Mouse (Mus musculus) embryonic facial prominence, embryonic 12.5 days (tissue): ENCODE data around the gene Rapgef2. TPM values are rescaled to one million over a fixed set of nuclear protein-coding genes. Genes with fewer than 3 reads are reported as not detected.

Experiments
- ATAC-seq: fragments of 200-750 bp; cut with Nextera tagmentation; 2 replicates; pipeline ENCODE4 v1.8.0; 2017; ENCODE audit not compliant: insufficient number of reproducible peaks, insufficient read depth, low FRiP score, low TSS enrichment
- H3K27ac ChIP-seq: fragments of 300-500 bp; sonication (generic); 2 replicates; pipeline ENCODE4 v1.5.1; 2016; ENCODE audit warnings: mild to moderate bottlenecking
- H3K27me3 ChIP-seq: fragments of 300-500 bp; sonication (generic); 2 replicates; pipeline ENCODE4 v1.6.1; 2016; ENCODE audit warnings: mild to moderate bottlenecking, moderate library complexity
- H3K36me3 ChIP-seq: fragments of 300-500 bp; sonication (generic); 2 replicates; pipeline ENCODE4 v1.6.1; 2016; ENCODE audit warnings: mild to moderate bottlenecking
- H3K4me1 ChIP-seq: fragments of 300-500 bp; sonication (generic); 2 replicates; pipeline ENCODE4 v1.6.1; 2016
- H3K4me2 ChIP-seq: fragments of 300-500 bp; sonication (generic); replicated peaks from 2 replicates; pipeline ENCODE4 v1.6.1; 2016; ENCODE audit warnings: mild to moderate bottlenecking, moderate library complexity
- H3K4me3 ChIP-seq: fragments of 300-500 bp; sonication (generic); 2 replicates; pipeline ENCODE4 v1.5.1; 2016; ENCODE audit warnings: mild to moderate bottlenecking
- H3K9ac ChIP-seq: fragments of 300-500 bp; sonication (generic); 2 replicates; pipeline ENCODE4 v1.6.1; 2016; ENCODE audit warnings: mild to moderate bottlenecking, moderate library complexity
- H3K9me3 ChIP-seq: fragments of 300-500 bp; sonication (generic); 2 replicates; pipeline ENCODE4 v1.6.1; 2016; ENCODE audit warnings: mild to moderate bottlenecking, moderate library complexity
- WGBS: fragments of 180-500 bp; shearing (Covaris S2); methylation state at CpG from one replicate; pipeline ENCODE4 v1.1.7; 2016; 5-methylcytosine and 5-hydroxymethylcytosine counted together
- polyA plus RNA-seq: library from polyadenylated mRNA; unstranded; fragments of >200 nt; fragmentation: Nextera tagmentation; extraction: Ambion mirVana; gene quantifications from 2 replicates; pipeline ENCODE4 v1.2.1, GENCODE M21; 2016

The Rapgef2 gene
- polyA plus RNA-seq, 1 experiment from 2014 or later = 11.1 TPM

DNA sequence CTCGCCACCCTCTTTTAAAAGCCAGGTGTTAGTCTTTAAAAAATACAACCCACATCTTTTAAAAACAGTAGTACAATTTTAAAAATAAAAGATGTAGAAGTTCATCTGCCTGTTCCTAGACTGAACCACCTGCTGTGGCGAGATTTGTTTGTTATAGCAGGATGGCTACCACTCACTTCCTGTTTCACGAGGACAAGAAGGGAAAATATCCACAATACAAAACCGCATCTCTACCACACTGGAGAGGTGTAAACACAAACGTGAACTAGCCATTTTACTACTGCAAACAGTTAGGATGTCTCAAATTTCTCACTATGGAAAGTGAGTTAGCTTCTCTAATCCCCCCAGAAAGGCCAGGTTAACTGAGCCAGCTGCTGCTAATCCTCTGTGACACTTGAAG lies 76.1 kb downstream of the Rapgef2 start:
- no peak for ATAC-seq
- Histone ChIP-seq H3K4me1 (no peaks in the 10 kb centered on the region), H3K36me3 (peaks cover 6% of the 10 kb centered on the region; the same call in 1 of the 2 replicates), H3K27me3 (no peaks in the 10 kb centered on the region), H3K9ac (no peak overlapping the region), H3K9me3 (no peaks in the 10 kb centered on the region), H3K4me3 (no peak overlapping the region), H3K4me2 (no peak overlapping the region), H3K27ac (no peak overlapping the region)
- 74% methylated on average over 5 of the region's 5 CpGs for WGBS

DNA sequence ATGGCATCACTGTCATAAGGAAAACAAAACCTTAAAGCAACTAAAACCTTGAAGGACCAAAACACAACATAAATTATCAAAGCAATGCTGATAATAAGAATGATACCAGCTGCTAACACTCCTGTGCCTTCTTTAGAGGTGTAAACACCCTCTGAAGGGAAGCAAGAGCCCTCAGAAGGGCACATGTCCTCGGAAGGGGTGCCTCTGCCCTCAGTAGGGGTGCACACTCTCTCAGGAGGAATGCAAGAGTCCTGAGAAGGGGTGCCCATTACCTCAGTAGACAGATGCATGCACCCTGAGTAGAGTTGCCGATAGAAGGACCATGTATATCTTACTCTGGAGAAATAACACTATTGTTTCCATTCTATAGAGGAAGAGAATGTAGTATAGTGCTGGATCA lies 79.1 kb downstream of the Rapgef2 start:
- WGBS = 84% methylated on average over 2 of the region's 2 CpGs
- ATAC-seq = no peak
- no peak overlapping the region for H3K9ac ChIP-seq
- H3K36me3 ChIP-seq = peaks cover 6% of the 10 kb centered on the region; the same call in 1 of the 2 replicates
- H3K4me3 ChIP-seq = no peak overlapping the region
- no peaks in the 10 kb centered on the region for H3K9me3 ChIP-seq
- peaks cover 10% of the 10 kb centered on the region for H3K4me1 ChIP-seq
- H3K27ac ChIP-seq = no peak overlapping the region
- no peak overlapping the region for H3K4me2 ChIP-seq
- H3K27me3 ChIP-seq = no peaks in the 10 kb centered on the region

GRCm38 (mm10) chr3:79206524-79206923 lies 79.8 kb downstream of the Rapgef2 start:
- Histone ChIP-seq H3K36me3 (peaks cover 6% of the 10 kb centered on the region; the same call in 1 of the 2 replicates), H3K4me3 (no peak overlapping the region), H3K9ac (no peak overlapping the region), H3K9me3 (no peaks in the 10 kb centered on the region), H3K4me2 (no peak overlapping the region), H3K27me3 (no peaks in the 10 kb centered on the region), H3K27ac (no peak overlapping the region), H3K4me1 (peaks cover 10% of the 10 kb centered on the region)
- no peak for ATAC-seq
- 92% methylated on average over 7 of the region's 7 CpGs for WGBS

GRCm38 (mm10) chr3:79205981-79206380 lies 80.3 kb downstream of the Rapgef2 start:
- Histone ChIP-seq H3K9ac (no peak overlapping the region), H3K27ac (no peak overlapping the region), H3K4me3 (no peak overlapping the region), H3K36me3 (peaks cover 6% of the 10 kb centered on the region; the same call in 1 of the 2 replicates), H3K27me3 (no peaks in the 10 kb centered on the region), H3K4me1 (peaks cover 10% of the 10 kb centered on the region), H3K9me3 (no peaks in the 10 kb centered on the region), H3K4me2 (no peak overlapping the region)
- no peak for ATAC-seq
- WGBS = 66% methylated on average over 4 of the region's 4 CpGs

- H3K9ac ChIP-seq = no peak overlapping the region
- H3K27ac ChIP-seq = no peak overlapping the region
- H3K4me3 ChIP-seq = no peak overlapping the region
- no peak overlapping the region for H3K4me2 ChIP-seq
- H3K36me3 ChIP-seq = peaks cover 6% of the 10 kb centered on the region; the same call in 1 of the 2 replicates
- WGBS = 30% methylated on average over 3 of the region's 3 CpGs
- no peaks in the 10 kb centered on the region for H3K27me3 ChIP-seq
- no peak for ATAC-seq
- peaks cover 10% of the 10 kb centered on the region for H3K4me1 ChIP-seq
- no peaks in the 10 kb centered on the region for H3K9me3 ChIP-seq
These were observed 81.2 kb downstream of the Rapgef2 start for GRCm38 (mm10) chr3:79205112-79205511.

DNA sequence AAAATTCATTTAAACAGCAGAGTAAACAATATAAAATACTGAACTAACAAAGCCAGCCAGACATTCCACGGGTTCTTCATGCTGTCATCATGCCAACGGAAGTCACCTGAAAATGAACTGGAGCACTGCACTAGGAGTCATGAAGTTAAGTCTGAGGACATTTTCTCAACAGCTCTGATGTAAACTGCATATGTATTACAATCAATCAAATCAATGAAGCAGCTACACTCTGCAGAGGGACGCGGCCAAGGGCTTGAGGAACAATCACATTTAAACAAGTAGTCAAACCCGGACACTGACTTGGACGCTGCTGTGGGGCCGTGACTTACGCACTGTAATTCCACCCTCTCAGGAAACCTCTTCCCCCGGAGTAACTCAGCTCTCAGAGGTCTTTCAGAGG lies 82.1 kb downstream of the Rapgef2 start:
- ATAC-seq = no peak
- Histone ChIP-seq H3K9ac (no peak overlapping the region), H3K27me3 (no peaks in the 10 kb centered on the region), H3K4me1 (peaks cover 10% of the 10 kb centered on the region), H3K9me3 (no peaks in the 10 kb centered on the region), H3K4me3 (no peak overlapping the region), H3K4me2 (no peak overlapping the region), H3K27ac (no peak overlapping the region), H3K36me3 (peaks cover 6% of the 10 kb centered on the region; the same call in 1 of the 2 replicates)
- WGBS = 79% methylated on average over 9 of the region's 9 CpGs

GRCm38 (mm10) chr3:79203821-79204220 lies 82.5 kb downstream of the Rapgef2 start:
- Histone ChIP-seq H3K36me3 (peaks cover 4% of the 10 kb centered on the region; the same call in 1 of the 2 replicates), H3K4me3 (no peak overlapping the region), H3K9me3 (no peaks in the 10 kb centered on the region), H3K27me3 (no peaks in the 10 kb centered on the region), H3K4me2 (no peak overlapping the region), H3K4me1 (peaks cover 10% of the 10 kb centered on the region), H3K27ac (no peak overlapping the region), H3K9ac (no peak overlapping the region)
- WGBS = 81% methylated on average over 5 of the region's 5 CpGs
- ATAC-seq = no peak

- no peak for ATAC-seq
- Histone ChIP-seq H3K27ac (no peak overlapping the region), H3K27me3 (no peaks in the 10 kb centered on the region), H3K9me3 (no peaks in the 10 kb centered on the region), H3K4me3 (no peak overlapping the region), H3K4me1 (peaks cover 10% of the 10 kb centered on the region), H3K4me2 (no peak overlapping the region), H3K9ac (no peak overlapping the region), H3K36me3 (no peaks in the 10 kb centered on the region)
- 72% methylated on average over 3 of the region's 3 CpGs for WGBS
These were observed 83.1 kb downstream of the Rapgef2 start for GRCm38 (mm10) chr3:79203178-79203577.

DNA sequence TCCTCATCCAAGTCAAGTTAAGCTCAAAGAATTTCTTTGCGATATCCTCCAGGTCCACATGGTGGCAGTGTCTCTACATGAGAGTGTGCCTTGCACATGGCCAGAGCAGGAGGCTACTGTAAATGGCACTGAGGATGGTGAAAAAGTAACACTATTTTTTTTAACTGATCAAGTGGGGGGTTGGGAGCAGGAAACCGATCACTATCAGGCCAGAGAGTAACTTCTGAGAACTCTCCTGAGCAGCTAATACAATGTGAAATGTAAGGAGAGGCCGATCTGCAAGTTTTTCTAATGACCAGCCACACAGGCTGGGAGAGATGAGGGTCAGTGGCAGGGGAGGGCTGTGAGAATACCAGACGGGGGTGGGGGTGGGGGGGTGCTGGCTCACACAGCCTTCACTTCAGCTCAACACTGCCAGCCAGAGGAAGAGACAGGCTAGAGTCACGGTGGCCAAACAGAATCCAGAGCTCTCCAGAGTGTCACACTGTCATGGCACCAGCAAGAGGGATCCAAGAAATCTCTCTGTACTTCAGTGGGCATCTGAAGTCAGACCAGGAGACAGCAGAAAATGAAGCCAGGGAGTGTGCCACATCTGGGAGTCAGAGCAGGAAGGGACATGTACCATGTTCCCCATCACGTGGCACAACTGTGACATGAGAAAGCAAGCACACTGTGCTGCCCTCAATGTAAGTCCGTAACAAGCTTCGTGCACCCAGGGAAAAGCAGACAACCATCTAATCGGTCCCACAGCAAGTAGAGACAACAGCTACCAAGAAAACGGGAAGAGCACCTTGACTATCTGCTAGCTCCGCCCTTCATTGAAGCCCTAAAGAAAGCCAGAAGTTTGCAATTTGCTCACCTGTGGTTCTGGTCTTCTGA lies 83.8 kb downstream of the Rapgef2 start:
- peak; percentile 61; the same call in 1 of the 2 replicates for ATAC-seq
- H3K27ac ChIP-seq = no peak overlapping the region
- WGBS = 39% methylated on average over 11 of the region's 11 CpGs
- H3K9me3 ChIP-seq = no peaks in the 10 kb centered on the region
- no peaks in the 10 kb centered on the region for H3K36me3 ChIP-seq
- no peak overlapping the region for H3K4me2 ChIP-seq
- no peaks in the 10 kb centered on the region for H3K27me3 ChIP-seq
- peaks cover 10% of the 10 kb centered on the region for H3K4me1 ChIP-seq
- no peak overlapping the region for H3K4me3 ChIP-seq
- H3K9ac ChIP-seq = no peak overlapping the region

DNA sequence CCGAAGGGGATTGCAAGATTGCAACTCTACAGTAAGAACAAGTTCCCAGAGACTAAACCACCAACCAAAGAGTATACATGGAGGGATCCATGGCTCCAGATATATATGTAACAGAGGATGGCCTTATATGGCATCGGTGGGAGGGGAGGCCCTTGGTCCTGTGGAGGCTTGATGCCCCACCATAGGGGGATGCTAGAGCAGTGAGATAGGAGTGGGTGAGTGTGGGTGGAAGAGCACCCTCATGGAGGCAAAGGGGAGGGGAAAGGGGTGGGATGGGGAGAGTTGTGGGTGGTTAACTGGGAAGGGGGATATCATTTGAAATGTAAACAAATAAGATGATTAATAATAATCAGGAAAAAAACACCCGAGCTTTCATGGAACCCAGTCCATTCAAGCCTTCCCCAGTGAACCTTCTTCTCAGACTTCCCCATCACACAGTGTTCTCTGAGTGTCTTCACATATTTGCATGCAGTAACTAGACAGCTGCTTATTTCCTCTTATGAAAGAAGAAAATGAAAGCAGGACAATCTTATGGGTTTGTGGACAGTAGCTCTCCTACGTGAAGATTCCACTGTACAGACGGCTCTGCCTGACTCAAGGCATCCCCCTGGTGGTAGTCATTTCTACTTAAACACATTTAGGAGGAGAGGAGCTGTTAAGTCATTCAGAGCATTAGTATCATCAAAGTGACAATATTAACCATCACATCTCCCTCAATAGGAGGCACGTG lies 89.4 kb downstream of the Rapgef2 start:
- no peak for ATAC-seq
- Histone ChIP-seq H3K27me3 (no peaks in the 10 kb centered on the region), H3K4me2 (no peak overlapping the region), H3K27ac (no peak overlapping the region), H3K4me1 (no peaks in the 10 kb centered on the region), H3K9ac (no peak overlapping the region), H3K4me3 (no peak overlapping the region), H3K36me3 (no peaks in the 10 kb centered on the region), H3K9me3 (no peaks in the 10 kb centered on the region)
- 65% methylated on average over 6 of the region's 6 CpGs for WGBS

- H3K27ac ChIP-seq = no peak overlapping the region
- WGBS = 87% methylated on average over 9 of the region's 9 CpGs
- H3K4me3 ChIP-seq = no peak overlapping the region
- H3K9me3 ChIP-seq = no peaks in the 10 kb centered on the region
- no peak overlapping the region for H3K9ac ChIP-seq
- no peak overlapping the region for H3K4me2 ChIP-seq
- H3K27me3 ChIP-seq = no peaks in the 10 kb centered on the region
- H3K4me1 ChIP-seq = no peaks in the 10 kb centered on the region
- H3K36me3 ChIP-seq = no peaks in the 10 kb centered on the region
- ATAC-seq = no peak
These were observed 91.0 kb downstream of the Rapgef2 start for GRCm38 (mm10) chr3:79195280-79195679.
